Mouse (Mus musculus) erythroblast, embryonic 14.5 days (primary cell): ENCODE measurements around the gene Elp4.

Source experiments
- GATA1 ChIP-seq: IDR thresholded peaks from 2 replicates; pipeline ENCODE4 v1.6.1; 2012; ENCODE audit warnings: low read length, inconsistent platforms, mixed read lengths
- TAL1 ChIP-seq: IDR thresholded peaks from 3 replicates; pipeline ENCODE4 v1.6.1; 2012; ENCODE audit warnings: low read length, inconsistent platforms, mixed read lengths

DNA sequence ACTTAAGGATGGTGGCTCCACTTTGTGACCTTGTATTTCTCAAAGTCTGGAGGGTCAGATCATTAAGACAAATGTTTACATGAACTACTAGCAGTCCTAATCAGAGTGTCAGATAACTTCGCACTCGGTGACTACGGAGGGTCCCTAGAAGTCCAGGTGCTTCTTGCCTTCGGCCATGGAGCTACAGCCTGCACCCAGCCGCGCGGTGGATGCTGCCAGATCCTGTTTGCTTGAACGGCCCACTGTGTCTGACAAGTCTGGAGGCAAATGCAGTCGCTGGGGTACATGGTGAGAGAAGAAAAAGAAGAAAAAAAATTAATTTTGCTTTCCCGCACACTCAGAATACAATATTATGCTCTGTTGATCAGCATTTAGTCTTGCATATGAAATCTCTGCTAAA, 201.8 kb downstream of the Elp4 start:
- TF ChIP-seq GATA1 (no peak), TAL1 (no peak)
